Mouse (Mus musculus): ENCODE measurements at regions not wholly inside any gene's neighbourhood (a gene's known extent, or its start where the extent isn't known, plus 50 kb on each side); places are given as distances from the start of the nearest gene placed in this dataset.

GRCm38 (mm10) chr12:80018086-80018485 is 94.7 kb downstream of the Zfp36l1 start:
- no peak for DNase-seq (ENCODE audit: low read depth, low spot score)

GRCm38 (mm10) chr12:80017376-80017929 is 95.4 kb downstream of the Zfp36l1 start:
- no peak for DNase-seq (ENCODE audit: low read depth, low spot score)

DNA sequence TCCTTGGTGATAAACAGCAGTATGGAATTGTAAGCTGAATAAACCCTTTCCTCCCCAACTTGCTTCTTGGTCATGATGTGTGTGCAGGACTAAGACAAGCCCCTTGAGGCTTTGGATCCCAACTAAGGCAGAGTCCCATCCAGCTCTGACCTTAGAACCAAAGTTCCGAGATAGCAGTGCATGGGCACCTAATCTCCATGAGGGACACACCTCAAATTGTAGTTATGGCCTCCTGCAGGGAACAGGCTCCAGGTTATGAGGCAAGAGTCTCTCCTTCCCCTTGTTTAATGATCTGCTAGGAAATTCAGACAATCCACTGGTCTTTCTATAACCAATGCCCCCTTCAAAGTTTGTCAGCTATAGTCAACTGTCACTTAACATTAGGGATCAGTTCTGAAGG is 96.9 kb downstream of the Zfp36l1 start:
- DNase-seq (ENCODE audit: low read depth, low spot score): no peak

- DNase-seq (ENCODE audit: low read depth, low spot score): no peak
Measured at GRCm38 (mm10) chr12:80014598-80014983, 98.2 kb downstream of the Zfp36l1 start.

DNA sequence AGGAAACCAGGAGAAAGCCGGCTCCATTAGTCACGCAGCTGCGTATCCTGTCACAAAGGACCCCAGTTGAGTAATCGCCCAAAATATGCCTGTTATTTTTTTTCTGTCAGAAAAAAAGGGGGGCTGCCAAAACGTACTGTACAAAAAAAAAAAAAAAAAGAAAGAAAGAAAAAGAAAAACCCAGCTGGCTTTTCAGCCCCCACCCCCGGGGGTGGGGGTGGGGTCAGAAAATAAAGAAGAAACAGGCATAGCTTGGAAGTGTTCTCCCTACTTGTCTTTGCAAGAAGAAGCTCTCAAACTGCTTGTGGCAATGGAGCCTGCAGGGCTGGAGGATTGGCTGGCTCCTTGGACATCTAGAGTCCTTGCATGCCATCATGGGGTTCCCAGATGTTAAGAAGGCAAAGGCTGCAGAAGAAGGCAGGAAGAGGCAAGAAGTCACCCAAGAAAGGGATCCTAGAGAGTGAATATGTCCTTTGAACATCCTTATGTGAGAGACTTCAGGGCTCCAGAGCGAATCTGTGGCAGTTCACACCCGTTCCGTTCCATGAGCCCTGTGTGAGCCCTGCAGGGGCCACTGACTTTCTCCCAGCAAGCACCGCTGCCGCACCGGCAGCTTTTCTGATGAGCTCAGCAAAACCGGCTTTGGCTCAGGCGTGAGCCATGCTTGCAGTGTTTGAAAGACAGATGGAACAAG is 98.8 kb downstream of the Zfp36l1 start:
- DNase-seq (ENCODE audit: low read depth, low spot score): peak; percentile 72

GRCm38 (mm10) chr12:80013577-80013903 is 99.3 kb downstream of the Zfp36l1 start:
- no peak for DNase-seq (ENCODE audit: low read depth, low spot score)

DNA sequence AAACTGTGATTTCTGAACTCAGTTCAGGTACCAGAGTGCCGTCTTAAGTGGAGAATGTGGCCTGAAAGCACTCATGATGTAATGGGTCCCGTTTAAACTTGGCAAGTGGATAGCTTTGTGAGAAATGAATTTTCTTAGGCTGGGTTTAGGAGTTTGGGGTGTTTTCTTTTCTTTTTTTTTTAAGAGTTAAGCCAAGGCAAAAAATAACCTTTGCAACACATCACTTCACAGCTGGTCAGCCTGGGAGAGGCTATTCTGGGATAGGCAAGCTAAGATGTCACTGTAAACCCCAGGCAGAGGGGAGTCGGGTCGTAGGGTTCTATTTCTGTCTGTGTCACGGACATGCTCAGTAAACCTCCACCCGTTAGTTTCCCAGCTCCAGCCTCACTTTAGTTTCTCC is 100.9 kb downstream of the Zfp36l1 start:
- no peak for DNase-seq (ENCODE audit: low read depth, low spot score)

DNA sequence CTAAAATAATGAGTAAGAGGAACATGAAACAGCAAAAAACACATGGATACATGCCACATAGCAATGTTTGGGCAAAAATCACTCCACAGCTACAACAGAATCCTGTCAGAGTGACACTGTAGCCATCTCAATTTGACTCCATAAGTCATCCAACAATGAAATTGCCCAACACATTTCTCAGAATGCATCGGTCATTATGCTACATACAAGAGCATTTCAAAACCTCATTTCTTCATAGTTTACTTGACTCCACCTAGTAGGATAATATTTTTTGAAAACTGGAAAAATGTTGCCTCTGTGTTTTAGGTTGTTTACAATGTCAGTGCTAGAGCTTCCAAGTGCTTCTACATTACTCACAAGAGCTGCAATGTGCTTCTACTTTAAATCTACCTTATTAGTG is 101.9 kb downstream of the Zfp36l1 start:
- DNase-seq (ENCODE audit: low read depth, low spot score): no peak

- peak; percentile 90 for DNase-seq (ENCODE audit: low read depth, low spot score)
Measured at GRCm38 (mm10) chr12:80010220-80010619, 102.6 kb downstream of the Zfp36l1 start.

- DNase-seq (ENCODE audit: low read depth, low spot score): no peak
Measured at GRCm38 (mm10) chr12:80007849-80008248, 105.0 kb downstream of the Zfp36l1 start.

DNA sequence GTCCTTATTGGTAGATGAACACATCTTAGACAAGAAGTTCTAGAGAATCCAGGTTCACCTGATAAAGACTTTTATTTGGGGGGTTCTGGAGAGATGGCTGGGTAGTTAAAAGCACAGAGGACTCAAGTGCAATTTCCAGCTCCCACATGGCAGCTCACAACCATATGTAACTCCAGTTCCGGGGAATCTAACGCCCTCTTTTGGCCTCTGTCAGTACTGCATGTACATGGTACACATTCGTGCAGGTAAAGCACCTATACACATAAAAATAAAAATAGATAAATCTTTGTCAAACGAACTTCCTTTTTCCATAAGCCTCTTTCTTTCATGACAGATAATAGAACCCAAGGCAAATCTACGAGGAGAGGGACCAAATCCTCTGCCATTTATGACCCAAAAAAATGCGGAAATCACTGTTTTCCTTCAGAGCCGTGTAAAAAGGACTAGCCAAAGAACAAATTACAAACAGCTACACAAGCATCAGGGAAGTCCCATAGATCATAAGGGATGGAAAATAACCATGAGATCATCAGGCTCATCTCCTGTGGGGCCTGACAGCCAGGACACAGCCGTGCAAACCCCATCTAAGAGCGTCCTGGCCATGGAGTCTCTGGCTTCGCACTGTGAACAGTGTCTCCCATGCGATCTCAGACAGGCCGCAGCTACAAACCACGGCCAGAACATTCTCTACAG is 107.4 kb downstream of the Zfp36l1 start:
- DNase-seq (ENCODE audit: low read depth, low spot score): no peak

- DNase-seq (ENCODE audit: low read depth, low spot score): no peak
Measured at GRCm38 (mm10) chr12:80004575-80004974, 108.2 kb downstream of the Zfp36l1 start.

- no peak for DNase-seq (ENCODE audit: low read depth, low spot score)
Measured at GRCm38 (mm10) chr12:80003486-80003885, 109.3 kb downstream of the Zfp36l1 start.

DNA sequence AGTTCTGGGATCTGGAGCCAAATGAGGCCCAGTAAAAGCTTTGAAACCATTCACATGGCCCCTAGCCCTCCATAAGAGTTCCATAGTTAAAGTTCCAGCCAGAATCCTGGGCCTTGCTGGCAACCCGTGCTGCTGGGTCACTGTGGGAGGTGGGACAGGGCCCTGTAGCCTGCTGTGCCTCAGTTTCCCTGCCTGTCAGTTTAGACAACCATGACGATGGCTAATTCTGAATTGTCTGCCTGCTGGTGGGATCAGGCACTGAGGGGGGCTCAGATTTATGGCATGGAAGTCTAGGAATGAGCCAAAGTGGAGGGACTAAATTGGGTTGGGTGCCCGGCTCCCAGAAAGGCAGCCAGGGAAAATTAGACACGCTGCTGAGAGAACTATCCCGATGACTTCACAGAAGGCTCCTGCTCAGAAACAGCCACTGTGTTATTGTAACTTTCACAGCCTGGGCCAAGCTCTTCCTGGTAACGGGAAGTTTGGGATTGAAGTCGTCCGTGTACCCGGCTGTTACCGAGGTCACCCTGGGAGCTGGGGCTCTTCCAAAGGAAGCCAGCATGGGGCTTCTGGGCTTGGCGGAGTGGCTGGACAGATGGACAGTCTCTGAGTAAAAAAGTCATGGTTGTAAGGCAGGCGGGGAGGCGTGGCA is 110.2 kb downstream of the Zfp36l1 start:
- DNase-seq (ENCODE audit: low read depth, low spot score): no peak

DNA sequence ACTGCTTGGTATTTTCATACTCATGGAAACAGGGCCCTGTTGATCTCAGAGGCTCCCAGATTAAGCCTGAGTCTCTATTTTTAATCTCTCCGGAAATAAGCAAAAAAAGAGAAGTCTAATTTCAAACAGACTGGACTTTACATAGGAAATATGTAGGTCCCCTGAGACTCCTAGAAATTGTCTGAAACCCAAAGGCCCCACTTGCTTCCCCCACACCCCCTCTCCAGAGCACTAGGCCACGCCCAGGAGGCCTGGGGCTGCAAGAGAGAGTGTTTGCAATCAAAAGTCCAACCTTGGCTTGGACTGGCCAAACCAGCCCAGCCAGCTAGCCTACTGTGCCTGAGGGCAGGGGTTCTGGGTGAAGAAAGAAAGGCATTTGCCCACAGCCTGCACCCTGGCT is 111.0 kb downstream of the Zfp36l1 start:
- DNase-seq (ENCODE audit: low read depth, low spot score): no peak

GRCm38 (mm10) chr12:79999868-80000370 is 112.9 kb downstream of the Zfp36l1 start:
- DNase-seq (ENCODE audit: low read depth, low spot score): no peak

DNA sequence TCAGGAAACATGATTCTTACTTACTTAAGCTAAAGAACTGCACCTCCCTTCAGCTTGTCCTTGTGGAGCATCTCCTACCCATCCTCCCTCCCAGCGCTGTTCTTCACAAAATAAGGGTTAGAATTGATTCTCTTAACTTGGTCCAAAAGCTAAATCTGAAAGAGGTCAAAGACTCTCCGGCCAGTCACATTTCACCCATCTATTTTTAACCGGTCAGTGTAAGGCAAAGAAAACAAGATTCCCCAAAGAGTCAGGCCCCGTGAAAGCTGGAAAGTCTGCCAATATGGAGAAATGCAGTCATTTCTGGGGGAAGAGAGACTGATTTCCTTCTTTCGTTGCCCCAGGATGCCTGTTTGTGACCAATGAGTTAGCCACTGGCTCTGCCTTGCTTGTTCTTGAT is 114.0 kb downstream of the Zfp36l1 start:
- DNase-seq (ENCODE audit: low read depth, low spot score): no peak

GRCm38 (mm10) chr12:79998339-79998738 is 114.5 kb downstream of the Zfp36l1 start:
- no peak for DNase-seq (ENCODE audit: low read depth, low spot score)

DNA sequence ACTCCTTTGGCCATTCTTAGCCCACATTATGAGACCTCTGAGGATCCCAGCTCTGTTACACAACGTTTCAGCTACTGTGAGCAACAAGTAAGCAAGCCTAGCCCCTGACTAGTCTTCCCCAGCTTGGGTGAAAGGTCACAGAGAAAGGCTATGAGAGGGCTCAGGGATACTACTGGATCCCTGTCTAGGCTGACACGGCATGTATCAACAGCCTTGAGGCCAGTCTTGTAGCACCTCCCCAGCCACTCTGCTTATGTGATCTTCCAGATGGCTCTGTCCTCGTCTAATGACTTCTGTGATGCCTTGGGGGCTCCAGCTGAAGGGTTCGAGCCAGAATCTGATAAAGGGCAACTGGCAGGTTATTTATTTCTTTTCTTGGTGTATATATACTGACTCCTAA is 115.6 kb downstream of the Zfp36l1 start:
- no peak for DNase-seq (ENCODE audit: low read depth, low spot score)

GRCm38 (mm10) chr12:79995521-79996094 is 117.2 kb downstream of the Zfp36l1 start:
- no peak for DNase-seq (ENCODE audit: low read depth, low spot score)

DNA sequence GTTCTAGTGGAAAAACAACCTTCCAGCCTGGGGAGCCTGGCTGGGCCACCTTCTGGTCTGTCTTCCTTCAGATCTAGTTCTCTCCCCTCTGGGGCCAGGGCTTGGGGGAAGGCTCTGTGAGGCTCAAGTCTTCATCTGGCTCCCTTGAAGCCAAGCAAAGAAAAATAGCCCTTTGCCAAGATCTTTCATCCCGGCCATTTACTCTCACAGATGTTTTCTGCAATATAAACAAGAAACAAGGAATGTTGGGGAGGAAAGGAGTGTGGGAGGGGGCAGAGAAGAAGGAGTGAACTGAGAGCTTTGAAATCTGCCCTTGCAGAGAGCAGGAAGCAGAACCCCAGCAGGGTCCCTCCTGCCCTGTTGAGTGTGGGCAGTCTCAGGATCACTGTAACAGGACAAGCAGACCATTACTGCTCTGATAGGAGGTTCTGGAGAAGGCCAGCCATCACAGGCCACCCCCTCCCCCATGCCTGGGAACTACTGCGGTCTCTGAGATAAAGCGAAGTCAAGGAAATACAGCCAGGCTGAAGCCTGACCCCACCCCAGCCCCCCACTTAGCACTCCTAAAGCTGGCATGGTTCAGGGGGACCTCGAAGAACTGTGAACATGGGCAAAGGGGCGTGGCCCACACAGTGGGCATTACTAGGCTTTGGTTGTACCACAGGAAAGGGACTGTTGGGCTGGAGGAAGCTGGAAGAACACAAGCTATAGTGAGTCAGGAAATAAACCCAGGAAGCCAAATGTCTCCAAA is 118.8 kb downstream of the Zfp36l1 start:
- no peak for DNase-seq (ENCODE audit: low read depth, low spot score)

Data from ZHBTc4 (cell line).